Mouse (Mus musculus) limb, embryonic 10.5 days (tissue): ENCODE measurements around the gene Trappc1. TPM values are rescaled to one million over a fixed set of nuclear protein-coding genes. Genes with fewer than 3 reads are reported as not detected.
A peak's percentile ranks its signal among the peaks of the same experiment; 100 is the strongest.

Source experiments
- DNase-seq: peaks from one replicate; pipeline ENCODE4 v3.0.0-alpha.2; 2017; ENCODE audit warnings: low spot score
- H3K27ac ChIP-seq: fragments of 300-500 bp; sonication (generic); 2 replicates; pipeline ENCODE4 v1.5.1; 2016; ENCODE audit warnings: mild to moderate bottlenecking
- H3K27me3 ChIP-seq: fragments of 300-500 bp; sonication (generic); 2 replicates; pipeline ENCODE4 v1.6.1; 2016; ENCODE audit warnings: low read depth, mild to moderate bottlenecking; ENCODE audit not compliant: poor library complexity, severe bottlenecking
- H3K36me3 ChIP-seq: fragments of 300-500 bp; sonication (generic); 2 replicates; pipeline ENCODE4 v1.6.1; 2016; ENCODE audit warnings: mild to moderate bottlenecking, moderate library complexity
- H3K4me1 ChIP-seq: fragments of 300-500 bp; sonication (generic); 2 replicates; pipeline ENCODE4 v1.6.1; 2016
- H3K4me3 ChIP-seq: fragments of 300-500 bp; sonication (generic); 2 replicates; pipeline ENCODE4 v1.5.1; 2016; ENCODE audit warnings: mild to moderate bottlenecking, moderate library complexity
- H3K9me3 ChIP-seq: fragments of 300-500 bp; sonication (generic); replicated peaks from 2 replicates; pipeline ENCODE4 v1.6.1; 2016; ENCODE audit warnings: mild to moderate bottlenecking
- WGBS: fragments of 180-500 bp; shearing (Covaris S2); methylation state at CpG from one replicate; pipeline ENCODE4 v1.1.7; 2016; 5-methylcytosine and 5-hydroxymethylcytosine counted together
- polyA plus RNA-seq: library from polyadenylated mRNA; unstranded; fragments of >200 nt; fragmentation: Nextera tagmentation; extraction: Ambion mirVana; gene quantifications from 2 replicates; pipeline ENCODE4 v1.2.1, GENCODE M21; 2016

The Trappc1 gene
- polyA plus RNA-seq, 1 experiment from 2014 or later, result 144 TPM

GRCm38 (mm10) chr11:69333922-69334321 is 10.1 kb downstream of the Trappc1 start:
- H3K27ac ChIP-seq, result peak overlapping the region; percentile 90; the same call in 1 of the 2 replicates
- DNase-seq, result no peak
- no peaks in the 10 kb centered on the region for H3K9me3 ChIP-seq
- no peaks in the 10 kb centered on the region for H3K36me3 ChIP-seq
- peaks cover 39% of the 10 kb centered on the region for H3K4me1 ChIP-seq
- no peak overlapping the region for H3K4me3 ChIP-seq
- WGBS, result 68% methylated on average over 3 of the region's 3 CpGs
- peaks cover 29% of the 10 kb centered on the region for H3K27me3 ChIP-seq

DNA sequence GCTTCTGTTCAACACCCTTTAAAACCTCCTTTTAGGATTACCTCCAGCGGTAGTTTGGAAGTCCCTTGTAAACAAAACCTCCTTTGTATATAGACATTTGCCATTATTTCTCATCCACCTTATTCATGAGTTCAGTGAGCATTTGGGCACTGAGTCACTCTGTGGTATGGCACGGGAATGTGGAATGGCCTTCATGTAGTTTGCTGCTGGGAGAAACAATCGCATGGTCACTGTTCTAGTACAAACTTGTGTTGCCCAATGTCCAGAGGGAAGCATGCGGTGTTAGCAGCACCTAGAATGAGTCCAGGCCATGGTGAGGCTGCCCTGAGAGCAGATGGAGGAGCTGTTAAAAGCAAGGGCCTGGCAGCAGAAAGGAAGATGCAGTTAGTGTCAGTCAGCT is 11.0 kb downstream of the Trappc1 start:
- H3K9me3 ChIP-seq, result no peaks in the 10 kb centered on the region
- peaks cover 41% of the 10 kb centered on the region for H3K4me1 ChIP-seq
- no peaks in the 10 kb centered on the region for H3K36me3 ChIP-seq
- peaks cover 29% of the 10 kb centered on the region for H3K27me3 ChIP-seq
- WGBS, result 62% methylated on average over 4 of the region's 4 CpGs
- no peak overlapping the region for H3K4me3 ChIP-seq
- H3K27ac ChIP-seq, result peak overlapping the region; percentile 44; the same call in 1 of the 2 replicates
- DNase-seq, result no peak

GRCm38 (mm10) chr11:69340161-69341131 is 16.7 kb downstream of the Trappc1 start, which contains the start of gene Rnf227:
Gene Rnf227 (plus strand): TSS chr11:69340461.
- peaks cover 30% of the 10 kb centered on the region for H3K27me3 ChIP-seq
- H3K4me1 ChIP-seq, result peaks cover 19% of the 10 kb centered on the region
- peak within 1 kb of the TSS; percentile 91 for H3K27ac ChIP-seq
- no peaks in the 10 kb centered on the region for H3K9me3 ChIP-seq
- H3K36me3 ChIP-seq, result peaks cover 29% of the 10 kb centered on the region
- peak within 1 kb of the TSS; percentile 67 for H3K4me3 ChIP-seq
- 2% methylated on average over 99 of the region's 99 CpGs for WGBS
- DNase-seq, result peak; percentile 87

DNA sequence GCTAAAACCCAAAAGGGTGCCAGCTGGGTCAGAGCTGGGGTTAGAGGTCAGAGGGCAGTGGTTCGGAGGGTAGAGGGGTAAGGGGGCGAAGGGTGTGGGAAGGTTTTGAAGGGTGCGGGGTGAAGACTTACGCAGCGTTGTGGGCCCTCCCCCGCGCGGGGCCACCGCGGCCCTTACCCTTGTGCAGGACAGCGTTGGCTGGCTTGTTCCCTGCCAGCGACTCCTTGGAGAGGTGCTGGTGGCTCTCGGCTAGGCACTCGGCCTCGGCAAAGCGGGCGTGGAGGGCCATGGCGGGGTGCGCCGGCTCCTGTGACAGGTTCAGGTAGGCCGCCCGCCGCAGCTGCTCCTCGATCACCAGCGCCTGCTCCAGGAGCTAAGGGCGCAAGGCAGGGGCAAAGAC is 22.7 kb downstream of the Trappc1 start:
- H3K36me3 ChIP-seq, result peaks cover 89% of the 10 kb centered on the region
- WGBS, result 90% methylated on average over 24 of the region's 26 CpGs

GRCm38 (mm10) chr11:69356544-69356943 is 32.8 kb downstream of the Trappc1 start:
- H3K4me1 ChIP-seq, result peaks cover 3% of the 10 kb centered on the region; the same call in 1 of the 2 replicates
- DNase-seq, result no peak
- no peak overlapping the region for H3K27ac ChIP-seq
- H3K36me3 ChIP-seq, result peaks cover 100% of the 10 kb centered on the region
- no peaks in the 10 kb centered on the region for H3K27me3 ChIP-seq
- no peak overlapping the region for H3K4me3 ChIP-seq
- 85% methylated on average over 5 of the region's 5 CpGs for WGBS
- H3K9me3 ChIP-seq, result no peaks in the 10 kb centered on the region

More for the DNA sequence above, 22.7 kb downstream of the Trappc1 start:
- no peak overlapping the region for H3K4me3 ChIP-seq
- H3K9me3 ChIP-seq, result no peaks in the 10 kb centered on the region
- H3K27me3 ChIP-seq, result 0 out of 2 replicates have a peak, but pooled peaks cover 7% of the 10 kb centered on the region
- peaks cover 1% of the 10 kb centered on the region; the same call in 1 of the 2 replicates for H3K4me1 ChIP-seq
- no peak overlapping the region; the same call in 1 of the 2 replicates for H3K27ac ChIP-seq
- DNase-seq, result no peak

- H3K36me3 ChIP-seq, result peaks cover 99% of the 10 kb centered on the region
- H3K4me3 ChIP-seq, result no peak overlapping the region
- H3K9me3 ChIP-seq, result no peaks in the 10 kb centered on the region
- WGBS, result 89% methylated on average over 12 of the region's 12 CpGs
- no peak for DNase-seq
- H3K27ac ChIP-seq, result no peak overlapping the region
- H3K27me3 ChIP-seq, result no peaks in the 10 kb centered on the region
- peaks cover 8% of the 10 kb centered on the region for H3K4me1 ChIP-seq
Measured at GRCm38 (mm10) chr11:69357690-69358089, 33.9 kb downstream of the Trappc1 start.

GRCm38 (mm10) chr11:69362021-69362420 is 38.2 kb downstream of the Trappc1 start:
- peaks cover 39% of the 10 kb centered on the region for H3K4me1 ChIP-seq
- H3K27me3 ChIP-seq, result no peaks in the 10 kb centered on the region
- no peaks in the 10 kb centered on the region for H3K9me3 ChIP-seq
- DNase-seq, result no peak
- 65% methylated on average over 7 of the region's 7 CpGs for WGBS
- no peak overlapping the region for H3K27ac ChIP-seq
- no peak overlapping the region for H3K4me3 ChIP-seq
- peaks cover 75% of the 10 kb centered on the region for H3K36me3 ChIP-seq

DNA sequence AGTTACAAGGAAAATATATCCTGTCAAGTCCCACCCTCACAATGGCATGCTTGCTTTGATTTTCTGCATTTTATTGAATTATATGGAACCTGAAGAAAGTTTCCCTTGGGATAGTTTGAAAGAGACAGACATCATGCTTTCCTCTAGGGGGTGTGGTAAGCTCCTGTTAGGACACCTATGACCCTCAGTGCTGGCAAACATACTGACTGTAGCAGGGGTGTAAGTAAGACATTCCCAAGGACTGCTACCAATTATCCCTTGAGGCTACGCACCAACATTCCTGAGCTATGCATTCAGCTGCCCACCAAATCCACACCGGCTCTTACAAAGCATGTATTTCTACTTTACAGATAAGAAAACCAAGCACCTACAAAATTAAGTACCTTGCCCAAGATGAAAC is 38.7 kb downstream of the Trappc1 start:
- H3K36me3 ChIP-seq, result peaks cover 71% of the 10 kb centered on the region
- H3K9me3 ChIP-seq, result no peaks in the 10 kb centered on the region
- no peak overlapping the region for H3K4me3 ChIP-seq
- DNase-seq, result no peak
- no peak overlapping the region for H3K27ac ChIP-seq
- peaks cover 44% of the 10 kb centered on the region for H3K4me1 ChIP-seq
- WGBS, result 57% methylated on average over 2 of the region's 2 CpGs
- no peaks in the 10 kb centered on the region for H3K27me3 ChIP-seq

DNA sequence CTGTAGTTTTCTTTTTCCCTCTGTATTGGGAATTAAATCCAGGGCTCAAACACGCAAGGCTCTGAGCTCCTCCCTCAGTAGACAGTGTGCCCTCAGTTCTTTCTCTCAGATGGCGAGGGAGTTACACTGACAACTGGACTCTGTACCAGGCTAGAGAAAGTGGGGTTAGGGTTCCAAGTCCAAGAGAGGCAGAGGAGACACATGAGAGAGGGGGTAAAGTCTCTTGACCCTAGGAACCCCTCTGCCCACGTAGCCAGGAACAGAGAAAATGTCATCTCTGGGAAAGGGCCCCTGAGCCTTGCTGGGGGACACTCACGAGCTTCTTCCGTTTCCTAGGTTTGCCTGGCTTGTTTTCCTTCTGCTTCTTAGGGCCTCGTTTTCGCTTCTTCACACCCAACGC is 40.6 kb downstream of the Trappc1 start:
- peak overlapping the region; percentile 98; the same call in 1 of the 2 replicates for H3K4me3 ChIP-seq
- peaks cover 52% of the 10 kb centered on the region for H3K36me3 ChIP-seq
- H3K4me1 ChIP-seq, result peaks cover 54% of the 10 kb centered on the region
- no peak for DNase-seq
- H3K27me3 ChIP-seq, result no peaks in the 10 kb centered on the region
- no peaks in the 10 kb centered on the region for H3K9me3 ChIP-seq
- peak overlapping the region; percentile 100 for H3K27ac ChIP-seq
- 59% methylated on average over 8 of the region's 8 CpGs for WGBS

- H3K36me3 ChIP-seq, result peaks cover 46% of the 10 kb centered on the region
- H3K4me3 ChIP-seq, result peak overlapping the region; percentile 98
- peak; percentile 60 for DNase-seq
- peak overlapping the region; percentile 100 for H3K27ac ChIP-seq
- no peaks in the 10 kb centered on the region for H3K27me3 ChIP-seq
- H3K9me3 ChIP-seq, result no peaks in the 10 kb centered on the region
- whole genome bisulfite sequencing, result 3% methylated on average over 6 of the region's 6 CpGs
- peaks cover 57% of the 10 kb centered on the region for H3K4me1 ChIP-seq
Measured at GRCm38 (mm10) chr11:69364910-69365309, 41.1 kb downstream of the Trappc1 start.

DNA sequence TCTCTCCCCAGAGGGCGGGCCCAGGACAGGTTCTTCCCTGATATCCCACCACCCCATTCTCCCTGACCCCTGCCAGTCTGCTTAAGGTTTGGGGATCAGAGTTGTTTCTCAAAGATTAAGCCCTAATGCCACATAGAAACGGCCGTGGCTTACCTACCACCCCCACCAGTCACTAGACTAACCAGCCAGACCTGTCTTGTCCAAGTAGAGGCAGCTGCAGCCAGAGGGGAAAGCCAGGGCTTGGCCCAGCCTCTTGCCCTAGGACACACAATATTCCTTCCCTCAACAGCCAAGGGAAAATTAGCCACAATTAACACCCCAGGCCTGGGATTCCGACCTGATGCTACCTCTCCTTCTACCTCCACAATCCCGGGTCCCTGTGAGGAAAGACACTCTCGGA is 41.9 kb downstream of the Trappc1 start:
- Histone ChIP-seq H3K27me3 (no peaks in the 10 kb centered on the region), H3K27ac (peak overlapping the region; percentile 100), H3K4me1 (peaks cover 64% of the 10 kb centered on the region), H3K9me3 (no peaks in the 10 kb centered on the region), H3K36me3 (peaks cover 38% of the 10 kb centered on the region), H3K4me3 (peak overlapping the region; percentile 98)
- WGBS, result 24% methylated on average over 6 of the region's 6 CpGs
- DNase-seq, result peak; percentile 41

- Histone ChIP-seq H3K27me3 (no peaks in the 10 kb centered on the region), H3K36me3 (peaks cover 36% of the 10 kb centered on the region), H3K9me3 (no peaks in the 10 kb centered on the region), H3K4me1 (peaks cover 70% of the 10 kb centered on the region), H3K27ac (peak overlapping the region; percentile 100), H3K4me3 (peak overlapping the region; percentile 98)
- WGBS, result 0% methylated on average over 26 of the region's 26 CpGs
- peak; percentile 89 for DNase-seq
Measured at GRCm38 (mm10) chr11:69366157-69366854, 42.5 kb downstream of the Trappc1 start.
